Mouse (Mus musculus): Measurements from ENCODE around the gene Per1. TPM values are rescaled to one million over a fixed set of nuclear protein-coding genes. Genes with fewer than 3 reads are reported as not detected.
A peak's percentile ranks its signal among the peaks of the same experiment; 100 is the strongest.

The Per1 gene
- total RNA-seq, 2 experiments from 2014 or later: 68.2 to 76.8 TPM

- DNase-seq: peak; percentile 86
- peak; percentile 78 for TF ChIP-seq CTCF (IDR thresholded peaks at IDR 0.05)
- Histone ChIP-seq H3K4me3 (peak overlapping the region; percentile 74), H3K27ac (peak overlapping the region; percentile 89)
- intact Hi-C loops (cut with DNase I): loop anchor here (5.0 kb wide), 1 partner anchor 117 kb away; no protein-coding TSS in a partner anchor
Observed at GRCm38 (mm10) chr11:69125041-69125851, 30.2 kb downstream of the Per1 start.

- peak within 1 kb of the TSS; percentile 74 for H3K4me3 ChIP-seq
- H3K27ac ChIP-seq: peak within 1 kb of the TSS; percentile 89
- TF ChIP-seq CTCF (IDR thresholded peaks at IDR 0.05): no peak
Observed at GRCm38 (mm10) chr11:69125852-69125918, 30.7 kb downstream of the Per1 start, which contains the start of gene Aloxe3. Gene Aloxe3, plus strand, starts transcription at chr11:69125896.

DNA sequence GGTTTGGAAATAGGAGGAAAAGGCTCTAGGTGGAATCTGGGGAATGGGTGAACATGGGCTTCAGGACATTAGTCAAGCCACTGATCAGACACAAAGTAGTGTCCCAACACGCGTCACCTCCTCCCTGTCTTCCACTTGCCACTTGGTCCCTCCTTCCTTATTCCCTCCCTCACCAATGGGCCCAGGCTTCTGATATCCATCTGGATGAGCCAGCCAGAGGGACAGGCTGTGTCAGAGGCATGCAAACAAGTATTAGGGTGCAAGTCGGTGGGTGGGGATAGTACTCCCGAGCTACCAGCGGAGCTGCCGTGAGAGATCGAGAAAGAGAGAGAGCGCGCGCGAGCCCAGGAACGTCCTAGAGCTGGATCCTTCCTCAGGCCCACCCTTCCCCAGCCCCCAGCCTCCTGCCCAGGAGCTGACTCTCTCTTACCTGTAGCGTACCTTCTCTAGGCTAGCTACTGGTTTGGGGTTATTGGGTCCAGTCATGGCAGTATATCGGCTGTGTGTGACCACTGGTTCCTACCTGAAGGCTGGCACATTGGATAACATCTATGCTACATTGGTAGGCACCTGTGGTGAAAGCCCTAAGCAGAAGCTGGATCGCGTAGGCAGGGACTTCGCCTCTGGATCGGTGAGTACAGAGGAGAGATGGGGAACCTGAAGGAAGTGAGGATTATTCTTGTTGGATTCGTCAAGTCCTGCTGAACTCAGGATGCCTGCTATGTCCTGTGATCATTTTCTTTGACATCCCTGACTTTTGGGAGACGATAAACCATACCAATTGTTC, 31.1 kb downstream of the Per1 start:
- no peak for TF ChIP-seq CTCF (IDR thresholded peaks at IDR 0.05)
- peak overlapping the region; percentile 74 for H3K4me3 ChIP-seq
- no peak for DNase-seq
- intact Hi-C loops (cut with DNase I): loop anchor here (2.0 to 5.0 kb wide), 2 partner anchors 23 to 116 kb away; no protein-coding TSS in a partner anchor
- peak overlapping the region; percentile 89 for H3K27ac ChIP-seq

More at GRCm38 (mm10) chr11:69125852-69125918, 30.7 kb downstream of the Per1 start, which contains the start of gene Aloxe3:
- intact Hi-C loops (cut with DNase I): loop anchor here (5.0 kb wide), 1 partner anchor 117 kb away; no protein-coding TSS in a partner anchor
- no peak for DNase-seq

GRCm38 (mm10) chr11:69126706-69127095, 31.7 kb downstream of the Per1 start:
- intact Hi-C loops (cut with DNase I): loop anchor here (2.0 to 5.0 kb wide), 2 partner anchors 22 to 116 kb away; no protein-coding TSS in a partner anchor
- TF ChIP-seq CTCF (IDR thresholded peaks at IDR 0.05): no peak
- no peak overlapping the region for H3K27ac ChIP-seq
- H3K4me3 ChIP-seq: no peak overlapping the region
- no peak for DNase-seq

GRCm38 (mm10) chr11:69128426-69129122, 33.6 kb downstream of the Per1 start:
- H3K27ac ChIP-seq: no peak overlapping the region
- TF ChIP-seq CTCF (IDR thresholded peaks at IDR 0.05): no peak
- H3K4me3 ChIP-seq: no peak overlapping the region
- intact Hi-C loops (cut with DNase I): loop anchor here (5.0 kb wide), 1 partner anchor 114 kb away; no protein-coding TSS in a partner anchor
- DNase-seq: no peak

- H3K4me3 ChIP-seq: peak overlapping the region; percentile 71
- intact Hi-C loops (cut with DNase I): no loop called here
- no peak for DNase-seq
- no peak for TF ChIP-seq CTCF (IDR thresholded peaks at IDR 0.05)
- H3K27ac ChIP-seq: no peak overlapping the region
Observed at GRCm38 (mm10) chr11:69133566-69133922, 38.5 kb downstream of the Per1 start.

DNA sequence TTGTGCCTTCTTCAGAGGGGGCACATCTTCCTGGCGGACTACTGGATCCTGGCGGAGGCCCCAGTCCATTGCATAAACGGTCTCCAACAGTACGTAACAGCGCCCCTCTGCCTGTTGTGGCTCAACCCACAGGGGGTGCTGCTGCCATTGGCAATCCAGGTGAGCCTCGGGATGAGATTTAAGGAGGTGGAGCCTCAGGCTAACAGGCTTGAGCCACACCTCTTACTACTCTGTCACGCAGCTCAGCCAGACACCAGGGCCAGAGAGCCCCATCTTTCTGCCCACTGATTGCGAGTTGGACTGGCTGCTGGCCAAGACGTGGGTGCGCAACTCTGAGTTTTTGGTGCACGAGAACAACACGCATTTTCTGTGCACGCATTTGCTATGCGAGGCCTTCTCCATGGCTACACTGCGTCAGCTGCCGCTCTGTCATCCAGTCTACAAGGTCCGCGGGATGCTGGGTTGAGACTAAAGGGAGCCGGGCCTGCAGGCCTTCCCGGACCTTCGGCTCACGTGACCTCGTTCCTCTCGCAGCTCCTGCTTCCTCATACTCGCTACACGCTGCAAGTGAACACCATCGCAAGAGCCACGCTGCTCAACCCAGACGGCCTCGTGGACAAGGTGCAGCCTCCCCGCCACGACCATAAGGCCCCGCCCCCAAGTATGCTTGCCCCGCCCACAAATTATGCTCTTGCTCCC, 39.1 kb downstream of the Per1 start:
- peak; percentile 40 for DNase-seq
- Histone ChIP-seq H3K27ac (0 out of 2 replicates have a peak overlapping the region, but pooled peaks have one; percentile 17), H3K4me3 (peak overlapping the region; percentile 71)
- peak; percentile 35 for TF ChIP-seq CTCF (IDR thresholded peaks at IDR 0.05)
- intact Hi-C loops (cut with DNase I): no loop called here

DNA sequence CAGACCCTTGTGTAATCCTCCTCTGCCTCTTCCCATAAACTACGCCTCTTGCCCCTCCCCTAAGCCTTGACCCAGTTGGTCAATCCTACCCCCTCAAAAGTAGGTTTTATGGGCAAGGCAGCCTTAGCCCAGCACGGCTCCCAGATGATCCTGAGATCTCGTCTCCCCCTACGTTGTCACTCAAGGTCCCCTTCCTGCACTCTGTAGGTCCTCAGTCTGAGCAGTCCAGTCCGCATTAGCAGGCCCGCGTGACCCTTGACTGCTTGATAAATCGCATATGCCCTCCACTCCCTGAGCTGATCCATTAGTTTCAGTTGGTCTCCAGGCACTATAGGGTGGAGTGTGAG, 39.6 kb downstream of the Per1 start:
- intact Hi-C loops (cut with DNase I): no loop called here
- no peak for DNase-seq
- Histone ChIP-seq H3K4me3 (peak overlapping the region; percentile 71), H3K27ac (no peak overlapping the region)
- TF ChIP-seq CTCF (IDR thresholded peaks at IDR 0.05): no peak

DNA sequence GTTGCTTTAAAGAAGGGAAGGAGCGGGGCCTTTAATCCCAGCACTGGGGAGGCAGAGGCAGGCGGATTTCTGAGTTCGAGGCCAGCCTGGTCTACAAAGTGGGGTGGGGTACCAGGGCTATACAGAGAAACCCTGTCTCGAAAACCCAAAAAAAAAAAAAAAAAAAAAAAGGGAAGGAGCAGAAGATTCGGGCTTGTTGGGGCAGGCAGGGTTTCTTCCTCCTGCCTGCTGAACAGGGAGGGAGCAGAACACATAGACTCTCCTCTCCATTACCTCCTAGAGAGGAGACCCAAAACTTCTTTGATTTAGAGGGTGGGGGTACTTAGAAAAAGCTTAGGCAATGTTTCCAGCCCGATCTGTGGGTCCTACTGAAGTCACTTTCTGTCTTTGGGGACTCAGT, 40.3 kb downstream of the Per1 start:
- H3K4me3 ChIP-seq: no peak overlapping the region
- intact Hi-C loops (cut with DNase I): no loop called here
- no peak overlapping the region for H3K27ac ChIP-seq
- DNase-seq: no peak
- no peak for TF ChIP-seq CTCF (IDR thresholded peaks at IDR 0.05)

GRCm38 (mm10) chr11:69147546-69147945, 52.5 kb downstream of the Per1 start:
- Histone ChIP-seq H3K27ac (no peak overlapping the region), H3K4me3 (no peak overlapping the region)
- no peak for TF ChIP-seq CTCF (IDR thresholded peaks at IDR 0.05)
- intact Hi-C loops (cut with DNase I): no loop called here
- peak; percentile 51 for DNase-seq

GRCm38 (mm10) chr11:69148451-69148960, 53.5 kb downstream of the Per1 start:
- no peak for TF ChIP-seq CTCF (IDR thresholded peaks at IDR 0.05)
- intact Hi-C loops (cut with DNase I): loop anchor here (2.0 kb wide), 1 partner anchor 22 kb away; no protein-coding TSS in a partner anchor
- DNase-seq: no peak
- no peak overlapping the region for H3K4me3 ChIP-seq
- no peak overlapping the region for H3K27ac ChIP-seq

DNA sequence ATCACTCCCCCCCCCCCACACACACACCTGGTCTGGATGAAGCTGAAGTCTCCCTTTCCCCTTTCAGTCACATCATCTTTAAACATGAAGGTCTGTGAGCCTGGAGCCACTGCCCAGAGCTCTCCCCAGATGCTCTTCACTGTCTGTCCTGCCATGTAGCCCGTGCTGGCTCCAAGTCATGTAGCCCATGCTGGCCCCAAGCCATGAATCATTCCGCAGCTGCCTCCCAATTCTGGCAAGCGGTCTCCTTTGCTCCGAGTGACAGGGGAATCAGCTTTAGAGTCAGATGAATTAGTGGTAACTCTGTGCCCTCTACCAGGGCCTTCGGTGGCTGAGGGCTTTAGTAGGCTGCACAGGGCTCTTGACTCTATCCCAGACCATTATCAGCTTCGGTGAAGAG, 54.7 kb downstream of the Per1 start:
- no peak overlapping the region for H3K4me3 ChIP-seq
- no peak overlapping the region for H3K27ac ChIP-seq
- peak; percentile 51 for DNase-seq
- intact Hi-C loops (cut with DNase I): loop anchor here (2.0 kb wide), 1 partner anchor 23 kb away; no protein-coding TSS in a partner anchor
- no peak for TF ChIP-seq CTCF (IDR thresholded peaks at IDR 0.05)

Data from gastrocnemius, adult 2 months (tissue).